Mouse (Mus musculus): ENCODE data around the gene Pheta2. TPM values are rescaled to one million over a fixed set of nuclear protein-coding genes. Genes with fewer than 3 reads are reported as not detected.
"Not testable (repeated sequence)": the region's sequence is repeated elsewhere in the genome, so short reads cannot be mapped to it uniquely, and the experiment has no call there.

Pheta2 gene
- polyA plus RNA-seq, 1 experiment = 0.52 TPM

GRCm38 (mm10) chr15:82348999-82349341 is 10.2 kb downstream of the Pheta2 start:
- Histone ChIP-seq H3K4me1 (ENCODE audit: control insufficient read depth, insufficient read depth, insufficient read length, low read length) (peaks cover 8% of the 10 kb centered on the region), H3K27ac (replicated peaks; ENCODE audit: low read depth, low read length) (peak overlapping the region; percentile 27; the same call in 1 of the 2 replicates), H3K4me3 (ENCODE audit: insufficient read depth, low read depth, low read length) (no peak overlapping the region)

DNA sequence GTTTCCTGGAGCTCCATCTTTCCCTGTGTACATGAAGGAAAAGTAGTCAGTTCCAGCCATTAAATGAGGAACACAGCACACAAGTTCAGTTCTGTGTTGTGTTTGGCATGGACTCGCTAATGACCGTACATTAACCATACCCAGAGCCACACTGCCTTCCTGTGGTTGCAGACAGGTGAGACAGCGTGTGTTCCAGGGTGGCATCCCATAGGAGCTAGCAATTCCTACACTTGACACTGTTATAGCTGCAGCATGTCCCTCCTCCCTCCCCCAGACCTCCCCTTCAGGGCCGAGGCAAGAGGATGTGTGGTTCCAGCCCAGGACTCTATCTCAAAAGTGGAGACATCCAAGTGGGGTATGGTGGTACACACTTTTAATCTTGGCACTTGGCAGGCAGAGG is 11.6 kb downstream of the Pheta2 start:
- peaks cover 8% of the 10 kb centered on the region for H3K4me1 ChIP-seq (ENCODE audit: control insufficient read depth, insufficient read depth, insufficient read length, low read length)
- H3K27ac ChIP-seq (replicated peaks; ENCODE audit: low read depth, low read length) = no peak overlapping the region

DNA sequence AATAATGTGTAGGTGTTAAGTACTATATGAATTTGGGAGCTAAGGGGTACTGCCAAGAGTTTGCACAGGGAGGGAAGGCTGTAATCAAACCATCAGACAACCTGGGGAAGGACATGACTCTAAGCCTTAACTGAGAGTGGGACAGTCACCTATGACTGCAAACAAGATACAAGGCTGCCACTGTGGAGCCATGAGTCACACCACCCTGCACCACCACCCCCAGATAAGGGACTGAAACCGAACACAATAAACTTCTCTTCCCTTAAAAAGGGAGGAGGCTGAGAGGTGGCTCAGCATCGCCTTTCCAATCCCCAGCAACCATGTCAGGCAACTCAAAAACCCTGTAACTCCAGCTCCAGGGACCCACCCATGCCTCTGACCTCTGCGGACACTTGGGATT is 12.7 kb downstream of the Pheta2 start:
- Histone ChIP-seq H3K4me3 (ENCODE audit: insufficient read depth, low read depth, low read length) (no peak overlapping the region), H3K4me1 (ENCODE audit: control insufficient read depth, insufficient read depth, insufficient read length, low read length) (peaks cover 8% of the 10 kb centered on the region), H3K27ac (replicated peaks; ENCODE audit: low read depth, low read length) (0 out of 2 replicates have a peak overlapping the region, but pooled peaks have one; percentile 10)

More for the DNA sequence above, 11.6 kb downstream of the Pheta2 start:
- no peak overlapping the region for H3K4me3 ChIP-seq (ENCODE audit: insufficient read depth, low read depth, low read length)

DNA sequence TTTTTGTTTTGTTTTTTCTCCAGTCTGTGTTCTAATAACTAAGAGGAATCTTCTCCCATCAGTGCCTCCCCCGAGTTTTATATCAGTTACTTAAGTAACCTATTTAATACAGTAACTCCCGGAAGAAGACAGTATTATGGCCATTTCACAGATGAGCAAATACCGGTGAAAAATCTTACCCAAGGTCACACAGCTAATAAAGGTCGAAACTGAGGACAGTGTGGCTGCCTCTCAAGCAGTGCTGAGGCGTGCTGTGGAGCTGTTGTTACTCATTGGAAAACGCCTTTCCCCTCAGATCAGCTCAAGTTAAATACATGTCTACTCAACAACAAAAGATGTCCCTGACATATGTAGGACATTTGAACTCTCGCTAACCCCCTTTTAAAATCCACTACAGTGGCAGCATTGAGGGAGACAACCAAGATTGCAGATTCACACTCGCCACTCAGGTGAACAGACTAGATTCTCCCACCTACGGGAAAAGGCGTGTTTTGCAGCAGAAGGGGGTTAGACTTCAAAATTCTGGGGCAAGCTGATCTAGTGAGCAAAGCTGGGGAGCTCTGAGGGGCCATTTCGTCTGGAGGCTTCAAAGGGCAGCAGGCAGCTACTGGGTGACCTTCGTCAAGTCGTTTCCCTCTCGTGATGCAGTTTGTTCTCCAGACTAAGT is 14.5 kb downstream of the Pheta2 start:
- Histone ChIP-seq H3K4me3 (ENCODE audit: insufficient read depth, low read depth, low read length) (peak overlapping the region; percentile 86), H3K4me1 (ENCODE audit: control insufficient read depth, insufficient read depth, insufficient read length, low read length) (no peaks in the 10 kb centered on the region; the same call in 1 of the 2 replicates)

GRCm38 (mm10) chr15:82353745-82354113 is 15.0 kb downstream of the Pheta2 start:
- H3K4me3 ChIP-seq (ENCODE audit: insufficient read depth, low read depth, low read length) = peak overlapping the region; percentile 86
- H3K27ac ChIP-seq (replicated peaks; ENCODE audit: low read depth, low read length) = peak overlapping the region; percentile 95
- H3K4me1 ChIP-seq (ENCODE audit: control insufficient read depth, insufficient read depth, insufficient read length, low read length) = peaks cover 5% of the 10 kb centered on the region

More for the DNA sequence above, 14.5 kb downstream of the Pheta2 start:
- peak overlapping the region; percentile 95 for H3K27ac ChIP-seq (replicated peaks; ENCODE audit: low read depth, low read length)

GRCm38 (mm10) chr15:82354126-82354945 is 15.6 kb downstream of the Pheta2 start, which contains the start of gene Ndufa6:
Gene Ndufa6, minus strand, starts transcription at chr15:82354322.
- H3K4me3 ChIP-seq (ENCODE audit: insufficient read depth, low read depth, low read length) = peak within 1 kb of the TSS; percentile 86
- H3K4me1 ChIP-seq (ENCODE audit: control insufficient read depth, insufficient read depth, insufficient read length, low read length) = peaks cover 6% of the 10 kb centered on the region
- peak within 1 kb of the TSS; percentile 95 for H3K27ac ChIP-seq (replicated peaks; ENCODE audit: low read depth, low read length)

GRCm38 (mm10) chr15:82358431-82359260 is 19.9 kb downstream of the Pheta2 start:
- peak overlapping the region; percentile 37 for H3K4me3 ChIP-seq (ENCODE audit: insufficient read depth, low read depth, low read length)
- H3K4me1 ChIP-seq (ENCODE audit: control insufficient read depth, insufficient read depth, insufficient read length, low read length) = peaks cover 14% of the 10 kb centered on the region
- peak overlapping the region; percentile 74 for H3K27ac ChIP-seq (replicated peaks; ENCODE audit: low read depth, low read length)

- Histone ChIP-seq H3K4me1 (ENCODE audit: control insufficient read depth, insufficient read depth, insufficient read length, low read length) (peaks cover 14% of the 10 kb centered on the region), H3K4me3 (ENCODE audit: insufficient read depth, low read depth, low read length) (no peak overlapping the region), H3K27ac (replicated peaks; ENCODE audit: low read depth, low read length) (peak overlapping the region; percentile 28)
These were observed 22.8 kb downstream of the Pheta2 start for GRCm38 (mm10) chr15:82361459-82362018.

DNA sequence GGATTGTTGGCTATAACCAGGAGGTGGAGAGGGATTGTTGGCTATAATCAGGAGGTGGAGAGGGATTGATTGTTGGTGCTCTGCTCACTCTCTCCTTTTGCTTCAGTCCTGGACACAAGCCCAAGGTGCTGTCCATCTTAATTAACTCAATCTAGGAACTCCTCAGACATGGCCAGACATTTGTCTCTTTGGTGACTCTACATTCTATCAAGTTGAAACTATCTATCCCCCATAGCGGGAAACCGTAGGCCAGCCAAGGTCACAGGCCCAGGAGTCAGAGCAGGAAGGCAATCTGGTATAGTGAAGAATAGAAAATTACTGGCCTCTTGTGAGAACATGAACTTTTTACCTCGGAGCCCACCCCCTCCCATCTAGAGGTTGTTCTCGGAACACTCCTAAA is 23.5 kb downstream of the Pheta2 start:
- peaks cover 14% of the 10 kb centered on the region for H3K4me1 ChIP-seq (ENCODE audit: control insufficient read depth, insufficient read depth, insufficient read length, low read length)
- H3K4me3 ChIP-seq (ENCODE audit: insufficient read depth, low read depth, low read length) = no peak overlapping the region
- H3K27ac ChIP-seq (replicated peaks; ENCODE audit: low read depth, low read length) = peak overlapping the region; percentile 79

DNA sequence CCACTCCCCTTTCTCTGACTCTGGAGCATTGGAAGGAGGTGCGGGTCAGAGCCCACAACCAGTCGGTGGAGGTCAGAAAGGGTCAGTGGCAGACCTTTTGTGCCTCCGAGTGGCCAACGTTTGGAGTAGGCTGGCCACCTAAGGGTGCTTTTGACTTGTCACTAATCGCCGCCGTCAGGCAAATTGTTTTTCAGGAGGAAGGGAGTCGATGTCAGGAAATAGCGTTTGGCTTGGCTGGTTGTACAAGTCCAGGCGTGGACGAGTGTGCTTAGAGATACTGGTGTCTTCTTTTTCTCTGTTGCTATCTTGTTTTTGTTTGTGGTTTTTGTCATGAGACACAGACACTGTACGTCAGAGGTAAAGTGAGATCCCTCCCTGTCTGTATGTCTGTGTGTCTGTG is 25.1 kb downstream of the Pheta2 start:
- not testable (repeated sequence) for H3K4me1 ChIP-seq (ENCODE audit: control insufficient read depth, insufficient read depth, insufficient read length, low read length); H3K27ac ChIP-seq (replicated peaks; ENCODE audit: low read depth, low read length); H3K4me3 ChIP-seq (ENCODE audit: insufficient read depth, low read depth, low read length)

- Histone ChIP-seq H3K27ac (replicated peaks; ENCODE audit: low read depth, low read length) (peak overlapping the region; percentile 88), H3K4me3 (ENCODE audit: insufficient read depth, low read depth, low read length) (peak overlapping the region; percentile 64)
- not testable (repeated sequence) for H3K4me1 ChIP-seq (ENCODE audit: control insufficient read depth, insufficient read depth, insufficient read length, low read length)
These were observed 25.8 kb downstream of the Pheta2 start for GRCm38 (mm10) chr15:82364561-82364960.

DNA sequence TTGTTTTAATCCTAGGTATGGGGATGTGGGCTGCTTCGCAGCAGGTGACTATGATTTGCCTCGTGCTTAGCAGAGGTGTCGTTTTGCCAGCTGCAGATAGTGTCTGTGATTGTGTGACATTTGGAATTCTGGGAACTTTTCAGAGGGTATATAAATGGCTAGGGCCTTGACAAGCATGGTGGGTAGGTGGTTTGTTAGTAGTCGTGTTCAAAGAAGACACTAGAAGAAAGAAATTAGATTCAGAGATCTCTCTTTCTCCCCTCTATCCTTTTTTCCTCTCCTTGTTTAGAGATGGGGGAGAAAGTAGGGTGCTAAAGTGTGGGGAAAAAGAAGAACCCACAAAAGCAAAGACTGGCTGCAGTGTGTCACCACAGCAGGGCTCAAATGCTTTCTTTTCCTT is 29.4 kb downstream of the Pheta2 start:
- Histone ChIP-seq H3K4me1 (ENCODE audit: control insufficient read depth, insufficient read depth, insufficient read length, low read length) (peaks cover 3% of the 10 kb centered on the region), H3K27ac (replicated peaks; ENCODE audit: low read depth, low read length) (no peak overlapping the region), H3K4me3 (ENCODE audit: insufficient read depth, low read depth, low read length) (no peak overlapping the region)

DNA sequence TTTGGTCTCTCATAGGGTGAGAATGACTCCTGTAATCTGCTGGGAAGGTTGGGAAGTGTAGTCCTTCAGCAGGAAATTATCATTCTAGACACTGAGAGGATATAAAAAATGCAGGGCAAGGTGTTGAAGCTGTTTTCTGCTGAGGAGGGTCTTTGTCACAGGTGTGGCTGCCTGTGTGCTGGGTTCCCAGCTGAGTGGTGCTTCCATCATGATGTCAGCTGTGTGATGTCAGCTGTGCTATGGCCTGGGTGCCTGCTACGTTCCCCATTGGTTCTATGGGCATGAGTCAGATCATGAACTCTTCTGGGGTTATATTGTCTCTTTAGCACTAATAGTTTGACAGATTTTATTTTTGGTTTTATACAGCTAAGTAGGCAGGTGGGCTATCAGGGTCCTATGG is 30.1 kb downstream of the Pheta2 start:
- Histone ChIP-seq H3K4me3 (ENCODE audit: insufficient read depth, low read depth, low read length) (no peak overlapping the region), H3K4me1 (ENCODE audit: control insufficient read depth, insufficient read depth, insufficient read length, low read length) (peaks cover 3% of the 10 kb centered on the region), H3K27ac (replicated peaks; ENCODE audit: low read depth, low read length) (no peak overlapping the region)

GRCm38 (mm10) chr15:82372446-82372845 is 33.7 kb downstream of the Pheta2 start:
- peaks cover 15% of the 10 kb centered on the region for H3K4me1 ChIP-seq (ENCODE audit: control insufficient read depth, insufficient read depth, insufficient read length, low read length)
- H3K4me3 ChIP-seq (ENCODE audit: insufficient read depth, low read depth, low read length) = no peak overlapping the region
- H3K27ac ChIP-seq (replicated peaks; ENCODE audit: low read depth, low read length) = no peak overlapping the region

DNA sequence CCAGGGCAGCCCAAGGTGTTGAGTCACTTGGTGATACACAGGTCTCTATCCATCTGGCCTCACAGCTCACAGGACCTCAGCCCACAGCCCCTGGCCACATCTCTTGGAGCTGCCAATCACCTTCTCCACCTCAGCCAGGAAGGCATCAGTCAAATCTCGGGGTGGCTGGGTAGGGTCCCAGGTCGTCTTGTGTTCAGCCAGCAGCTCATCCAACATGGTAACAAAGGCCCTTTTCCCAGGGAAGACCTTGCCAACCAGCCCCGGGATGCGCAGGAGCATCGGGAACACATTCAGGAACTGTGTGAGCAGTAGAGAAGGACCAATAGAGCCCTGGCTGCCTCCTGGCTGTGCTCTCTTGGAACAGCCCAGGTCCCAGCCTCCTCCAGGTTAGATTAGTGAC is 34.2 kb downstream of the Pheta2 start:
- Histone ChIP-seq H3K4me3 (ENCODE audit: insufficient read depth, low read depth, low read length) (no peak overlapping the region), H3K27ac (replicated peaks; ENCODE audit: low read depth, low read length) (no peak overlapping the region), H3K4me1 (ENCODE audit: control insufficient read depth, insufficient read depth, insufficient read length, low read length) (peaks cover 20% of the 10 kb centered on the region)

Data from brown adipose tissue, adult 24 weeks (tissue).